Mouse (Mus musculus) yolk sac, embryonic 10.5 days (tissue): ENCODE measurements around the gene Rtp1.
A peak's percentile ranks its signal among the peaks of the same experiment; 100 is the strongest.

Experiments
- DNase-seq: peaks from one replicate; pipeline ENCODE4 v3.0.0-alpha.2; 2017; ENCODE audit warnings: low spot score

Gene Rtp1

GRCm38 (mm10) chr16:23428647-23429319 lies at the start of gene Rtp1:
Gene Rtp1 (plus strand): TSS chr16:23429133.
- DNase-seq, result no peak

- DNase-seq, result no peak
Measured at GRCm38 (mm10) chr16:23379536-23380230, 49.2 kb upstream of the Rtp1 start.

GRCm38 (mm10) chr16:23384304-23384703 lies 44.6 kb upstream of the Rtp1 start:
- no peak for DNase-seq

GRCm38 (mm10) chr16:23397931-23398330 lies 31.0 kb upstream of the Rtp1 start:
- no peak for DNase-seq

- peak; percentile 12 for DNase-seq
Measured at GRCm38 (mm10) chr16:23401463-23401862, 27.5 kb upstream of the Rtp1 start.

GRCm38 (mm10) chr16:23401959-23402358 lies 27.0 kb upstream of the Rtp1 start:
- no peak for DNase-seq

GRCm38 (mm10) chr16:23403008-23403755 lies 25.8 kb upstream of the Rtp1 start:
- peak; percentile 77 for DNase-seq

GRCm38 (mm10) chr16:23412930-23413329 lies 16.0 kb upstream of the Rtp1 start:
- no peak for DNase-seq

GRCm38 (mm10) chr16:23416261-23416656 lies 12.7 kb upstream of the Rtp1 start:
- DNase-seq, result no peak

GRCm38 (mm10) chr16:23416657-23417293 lies 12.2 kb upstream of the Rtp1 start:
- DNase-seq, result peak; percentile 51

- no peak for DNase-seq
Measured at GRCm38 (mm10) chr16:23417456-23418240, 11.3 kb upstream of the Rtp1 start.

- DNase-seq, result peak; percentile 51
Measured at GRCm38 (mm10) chr16:23419565-23420085, 9.3 kb upstream of the Rtp1 start.

- DNase-seq, result no peak
Measured at GRCm38 (mm10) chr16:23423825-23424224, 5.1 kb upstream of the Rtp1 start.

- no peak for DNase-seq
Measured at GRCm38 (mm10) chr16:23427701-23428100, 1.2 kb upstream of the Rtp1 start.

GRCm38 (mm10) chr16:23429991-23430390 lies 1.1 kb downstream of the Rtp1 start:
- no peak for DNase-seq

GRCm38 (mm10) chr16:23437404-23438166 lies 8.7 kb downstream of the Rtp1 start:
- DNase-seq, result peak; percentile 77

GRCm38 (mm10) chr16:23444231-23444630 lies 15.3 kb downstream of the Rtp1 start:
- no peak for DNase-seq

GRCm38 (mm10) chr16:23449946-23450345 lies 21.0 kb downstream of the Rtp1 start:
- DNase-seq, result no peak

GRCm38 (mm10) chr16:23450816-23451215 lies 21.9 kb downstream of the Rtp1 start:
- no peak for DNase-seq

GRCm38 (mm10) chr16:23452476-23452875 lies 23.5 kb downstream of the Rtp1 start:
- DNase-seq, result peak; percentile 18

GRCm38 (mm10) chr16:23454376-23454775 lies 25.4 kb downstream of the Rtp1 start:
- DNase-seq, result no peak
